Mouse (Mus musculus): ENCODE data around the gene Atp6v0d1.

The Atp6v0d1 gene

GRCm38 (mm10) chr8:105509997-105510735 is 55.7 kb downstream of the Atp6v0d1 start:
- in situ Hi-C loops (cut with MboI, MseI) = no loop called here

GRCm38 (mm10) chr8:105508758-105509157 is 57.1 kb downstream of the Atp6v0d1 start:
- in situ Hi-C loops (cut with MboI, MseI) = no loop called here

GRCm38 (mm10) chr8:105506977-105507376 is 58.9 kb downstream of the Atp6v0d1 start:
- in situ Hi-C loops (cut with MboI, MseI) = no loop called here

- in situ Hi-C loops (cut with MboI, MseI) = no loop called here
Measured at GRCm38 (mm10) chr8:105504617-105505016, 61.2 kb downstream of the Atp6v0d1 start.

GRCm38 (mm10) chr8:105499787-105500186 is 66.1 kb downstream of the Atp6v0d1 start:
- in situ Hi-C loops (cut with MboI, MseI) = no loop called here

- in situ Hi-C loops (cut with MboI, MseI) = no loop called here
Measured at GRCm38 (mm10) chr8:105496439-105497180, 69.2 kb downstream of the Atp6v0d1 start, which contains the start of gene Zdhhc1. Zdhhc1 (minus strand) TSS chr8:105496902.

GRCm38 (mm10) chr8:105495350-105496302 is 70.2 kb downstream of the Atp6v0d1 start:
- in situ Hi-C loops (cut with MboI, MseI) = no loop called here

- in situ Hi-C loops (cut with MboI, MseI) = no loop called here
Measured at GRCm38 (mm10) chr8:105494566-105494965, 71.3 kb downstream of the Atp6v0d1 start.

- in situ Hi-C loops (cut with MboI, MseI) = no loop called here
Measured at GRCm38 (mm10) chr8:105493495-105493894, 72.4 kb downstream of the Atp6v0d1 start.

GRCm38 (mm10) chr8:105489281-105489680 is 76.6 kb downstream of the Atp6v0d1 start:
- in situ Hi-C loops (cut with MboI, MseI) = no loop called here

- in situ Hi-C loops (cut with MboI, MseI) = no loop called here
Measured at GRCm38 (mm10) chr8:105488082-105488481, 77.8 kb downstream of the Atp6v0d1 start.

GRCm38 (mm10) chr8:105484392-105484791 is 81.5 kb downstream of the Atp6v0d1 start:
- in situ Hi-C loops (cut with MboI, MseI) = no loop called here

- in situ Hi-C loops (cut with MboI, MseI) = no loop called here
Measured at GRCm38 (mm10) chr8:105484030-105484368, 81.8 kb downstream of the Atp6v0d1 start.

GRCm38 (mm10) chr8:105483212-105484029 is 82.4 kb downstream of the Atp6v0d1 start:
- in situ Hi-C loops (cut with MboI, MseI) = no loop called here

GRCm38 (mm10) chr8:105482123-105482522 is 83.7 kb downstream of the Atp6v0d1 start:
- in situ Hi-C loops (cut with MboI, MseI) = no loop called here

- in situ Hi-C loops (cut with MboI, MseI) = no loop called here
Measured at GRCm38 (mm10) chr8:105481453-105481852, 84.4 kb downstream of the Atp6v0d1 start.

GRCm38 (mm10) chr8:105481013-105481412 is 84.8 kb downstream of the Atp6v0d1 start:
- in situ Hi-C loops (cut with MboI, MseI) = no loop called here

- in situ Hi-C loops (cut with MboI, MseI) = no loop called here
Measured at GRCm38 (mm10) chr8:105477792-105478191, 88.1 kb downstream of the Atp6v0d1 start.

- in situ Hi-C loops (cut with MboI, MseI) = no loop called here
Measured at GRCm38 (mm10) chr8:105476628-105477413, 89.0 kb downstream of the Atp6v0d1 start.

- in situ Hi-C loops (cut with MboI, MseI) = no loop called here
Measured at GRCm38 (mm10) chr8:105476161-105476560, 89.7 kb downstream of the Atp6v0d1 start.

Data from T-helper 2 cell (primary cell).